Comparison of ENCODE assay signal across 13 mouse cellular contexts in genomic region chr15:98696216-98696615, GRCm38 (mm10). TPM values are rescaled to one million over a fixed set of nuclear protein-coding genes. Genes with fewer than 3 reads are reported as not detected.
"Had no signal": no experiment of that assay in that cellular context is flagged by ENCODE, and none has a peak within 500 bp of the region (broad histone marks: within the 10 kb centered on the region; RNA-seq: fewer than 3 reads in every experiment).

No protein-coding gene starts in this region.

- H3K36me3 ChIP-seq: liver, embryonic 15.5 days; midbrain, embryonic 12.5 days; neural tube, embryonic 15.5 days had no signal

- H3K9me3 ChIP-seq: liver, embryonic 15.5 days; megakaryocyte, embryonic 14.5 days; midbrain, embryonic 12.5 days; neural tube, embryonic 15.5 days had no signal

- H3K9ac ChIP-seq: liver, embryonic 15.5 days; midbrain, embryonic 12.5 days; neural tube, embryonic 15.5 days had no signal

- H3K4me2 ChIP-seq: liver, embryonic 11.5 days; liver, embryonic 15.5 days; midbrain, embryonic 12.5 days; neural tube, embryonic 15.5 days had no signal

- DNase-seq: lung, adult 2 months; thymus, postnatal 36 days had no signal

- H3K4me3 ChIP-seq: left cerebral cortex, adult 2 months; liver, embryonic 15.5 days; megakaryocyte, embryonic 14.5 days; midbrain, embryonic 12.5 days; neural tube, embryonic 15.5 days had no signal

- ATAC-seq: lung, postnatal 0 days; midbrain, embryonic 16.5 days had no signal

- H3K27ac ChIP-seq: kidney, postnatal 0 days; left cerebral cortex, adult 2 months; liver, embryonic 15.5 days; macrophage; midbrain, embryonic 12.5 days; neural tube, embryonic 15.5 days; stomach, postnatal 0 days had no signal

RNA-seq across cellular contexts. Expression of gene Ccdc65, which starts 11.8 kb away (rescaled TPM):
- polyA plus RNA-seq: liver, embryonic 15.5 days had no signal
